8 mouse cellular contexts compared by ENCODE assay signal in the genomic region with DNA sequence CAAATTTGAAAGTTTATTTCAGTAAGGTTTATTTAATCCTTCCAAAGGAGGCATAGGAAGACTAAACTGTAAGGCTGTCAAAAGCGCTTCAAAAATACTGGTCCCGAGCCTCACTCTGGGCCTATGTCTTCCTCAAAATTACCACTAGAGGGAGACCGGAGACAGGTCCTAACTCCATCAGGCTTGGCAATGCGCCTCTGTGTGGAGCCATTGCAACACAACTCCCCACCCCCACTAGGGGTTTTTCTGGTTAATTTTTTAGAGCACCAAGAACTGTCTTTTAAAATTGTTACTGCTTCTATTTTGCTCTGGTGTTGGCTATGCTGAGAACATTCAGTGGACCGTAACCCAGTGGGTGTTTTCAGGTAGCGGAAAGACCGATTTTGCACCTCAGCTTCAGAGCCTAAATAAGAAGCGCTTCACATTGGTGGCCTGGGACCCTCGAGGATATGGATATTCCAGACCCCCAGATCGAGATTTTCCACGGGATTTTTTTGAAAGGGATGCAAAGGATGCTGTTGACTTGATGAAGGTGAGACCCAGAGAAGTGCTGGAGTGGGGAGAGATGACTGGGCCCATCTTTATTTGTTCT. TPM values are rescaled to one million over a fixed set of nuclear protein-coding genes. Genes with fewer than 3 reads are reported as not detected.
DNase-seq lines count a peak whose midpoint lies in the region; ATAC-seq lines count a peak whose summit lies in the region.

No protein-coding gene starts in this region.

- H3K4me1 ChIP-seq in hindbrain, embryonic 13.5 days (replicated peaks), result no peaks in the 10 kb centered on the region; the same call in 1 of the 2 replicates

- no peak overlapping the region for H3K9ac ChIP-seq in hindbrain, embryonic 13.5 days

- 42% methylated on average over 11 of the region's 11 CpGs for WGBS in hindbrain, embryonic 13.5 days

- H3K9me3 ChIP-seq in hindbrain, embryonic 13.5 days, result no peaks in the 10 kb centered on the region

- H3K27me3 ChIP-seq in hindbrain, embryonic 13.5 days, result no peaks in the 10 kb centered on the region

- H3K4me3 ChIP-seq in hindbrain, embryonic 13.5 days, result no peak overlapping the region

- peak; percentile 89 for ATAC-seq in hindbrain, embryonic 13.5 days (ENCODE audit: low FRiP score)

- H3K4me2 ChIP-seq in hindbrain, embryonic 13.5 days, result no peak overlapping the region

- peaks cover 26% of the 10 kb centered on the region for H3K36me3 ChIP-seq in hindbrain, embryonic 13.5 days

- no peak overlapping the region for H3K27ac ChIP-seq in hindbrain, embryonic 13.5 days

- DNase-seq in Muller cell, postnatal 12 days (ENCODE audit: inconsistent ontology term), result peak; percentile 62
- DNase-seq in cerebellum, adult 9-10 months, result peak; percentile 85
- peak; percentile 69 to 80 for DNase-seq in frontal cortex, postnatal 10 days (ENCODE audit: low spot score in 2 of 2)
- DNase-seq in layer of hippocampus, postnatal 25 days (ENCODE audit: extremely low spot score in 1 of 2, low spot score in 1 of 2), result peak; percentile 45 to 77
- peak; percentile 86 for DNase-seq in lung, postnatal 14 days
- DNase-seq in retina, embryonic 14.5 days (ENCODE audit: low spot score), result peak; percentile 89
- peak; percentile 54 to 66 for DNase-seq in thymus, postnatal 36 days

RNA-seq across cellular contexts. Expression of a gene that starts 9.1 kb away (rescaled TPM):
- 34.9 and 39.8 TPM in 2 replicates for polyA plus RNA-seq in hindbrain, embryonic 13.5 days (2015; fragmentation: Nextera tagmentation; extraction: Ambion mirVana)
- total RNA-seq in layer of hippocampus, postnatal 25 days (2021), result 10 to 100 TPM; 41.5 to 46.1 TPM

RNA-seq across cellular contexts. Expression of a gene that starts 31.3 kb away (rescaled TPM):
- polyA plus RNA-seq in hindbrain, embryonic 13.5 days (2015; fragmentation: Nextera tagmentation; extraction: Ambion mirVana), result 1,972 and 2,142 TPM in 2 replicates
- total RNA-seq in layer of hippocampus, postnatal 25 days (2021), result 1,000 to 10,000 TPM; 1,288 to 1,354 TPM

RNA-seq across cellular contexts. Expression of a gene that starts 43.9 kb away (rescaled TPM):
- polyA plus RNA-seq in hindbrain, embryonic 13.5 days (2015; fragmentation: Nextera tagmentation; extraction: Ambion mirVana), result 37.4 and 38.7 TPM in 2 replicates
- 10 to 100 TPM; 38.0 to 43.8 TPM for total RNA-seq in layer of hippocampus, postnatal 25 days (2021)

RNA-seq across cellular contexts. Expression of a gene that starts 44.4 kb away (rescaled TPM):
- polyA plus RNA-seq in hindbrain, embryonic 13.5 days (2015; fragmentation: Nextera tagmentation; extraction: Ambion mirVana), result 6.1 and 6.6 TPM in 2 replicates
- total RNA-seq in layer of hippocampus, postnatal 25 days (2021), result 1 to 10 TPM; 5.7 to 9.7 TPM
